Mouse (Mus musculus): ENCODE results near the gene Grm3. TPM values are rescaled to one million over a fixed set of nuclear protein-coding genes. Genes with fewer than 3 reads are reported as not detected.

The Grm3 gene
- polyA plus RNA-seq, 1 experiment: not detected

DNA sequence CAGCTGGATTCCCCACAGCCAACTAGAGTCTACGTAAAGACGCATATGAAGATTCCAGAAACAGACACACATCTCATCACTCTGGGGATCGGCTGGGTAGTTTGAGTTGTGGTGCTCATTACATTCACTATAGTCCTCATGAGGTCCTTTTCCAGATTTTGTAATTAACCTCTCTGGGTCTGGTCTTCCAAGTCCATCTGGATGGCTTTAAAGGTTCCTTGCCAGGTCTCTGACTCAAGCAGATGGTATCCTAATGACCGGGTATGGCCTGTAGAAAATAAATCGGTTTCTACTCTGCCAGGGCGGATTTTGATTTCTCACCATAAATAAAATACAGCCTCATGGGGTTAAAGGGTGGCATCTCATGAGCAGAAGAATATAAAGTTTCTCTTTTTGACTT lies 276.0 kb downstream of the Grm3 start:
- Histone ChIP-seq H3K36me3 (ENCODE audit: control insufficient read depth, insufficient read depth) (no peaks in the 10 kb centered on the region), H3K27me3 (ENCODE audit: control insufficient read depth, insufficient read depth, insufficient read length) (no peaks in the 10 kb centered on the region), H3ac (ENCODE audit: control insufficient read depth, insufficient read length, low read depth) (no peak overlapping the region), H3K79me3 (ENCODE audit: low read depth) (no peaks in the 10 kb centered on the region), H3K79me2 (ENCODE audit: control insufficient read depth, insufficient read depth) (no peaks in the 10 kb centered on the region), H3K4me3 (ENCODE audit: insufficient read depth, poor library complexity, severe bottlenecking) (no peak overlapping the region)
- TF ChIP-seq CEBPB (IDR thresholded peaks at IDR 0.05; ENCODE audit: low read depth) (no peak), MAX (IDR thresholded peaks at IDR 0.05) (no peak), MYOD1 (IDR thresholded peaks at IDR 0.05; ENCODE audit: control insufficient read depth, insufficient read length, low read depth) (no peak), FOSL1 (IDR thresholded peaks at IDR 0.05; ENCODE audit: insufficient read depth, low read length, poor library complexity, severe bottlenecking) (no peak), CTCF (IDR thresholded peaks at IDR 0.05; ENCODE audit: control insufficient read depth, insufficient read depth, insufficient read length) (no peak), USF1 (IDR thresholded peaks at IDR 0.05; ENCODE audit: low read depth) (no peak), MYOG (IDR thresholded peaks at IDR 0.05; ENCODE audit: control insufficient read depth, extremely low read depth, insufficient read length) (no peak)

DNA sequence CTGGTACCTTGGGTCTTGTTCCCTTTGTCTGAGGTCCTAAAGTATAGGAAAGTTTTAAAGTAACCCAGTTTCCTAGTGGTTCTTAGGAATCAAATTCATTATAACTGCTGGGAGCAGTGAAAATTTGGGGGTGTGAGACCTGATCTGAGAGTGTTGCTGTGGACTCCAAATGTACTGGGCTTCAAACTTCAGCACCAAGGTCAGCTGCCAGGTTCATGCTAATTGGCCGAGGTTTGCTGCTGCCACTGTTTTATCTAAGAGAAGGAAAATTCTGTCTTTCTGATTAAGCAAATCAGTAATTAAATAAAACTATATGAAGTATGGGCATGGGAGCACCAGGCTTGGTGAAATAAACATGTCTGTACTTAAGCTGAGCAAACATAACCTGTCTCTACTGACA lies 278.8 kb downstream of the Grm3 start:
- H3K27me3 ChIP-seq (ENCODE audit: control insufficient read depth, insufficient read depth, insufficient read length): no peaks in the 10 kb centered on the region
- H3K79me2 ChIP-seq (ENCODE audit: control insufficient read depth, insufficient read depth): no peaks in the 10 kb centered on the region
- TF ChIP-seq CEBPB (IDR thresholded peaks at IDR 0.05; ENCODE audit: low read depth): no peak
- TF ChIP-seq CTCF (IDR thresholded peaks at IDR 0.05; ENCODE audit: control insufficient read depth, insufficient read depth, insufficient read length): no peak
- TF ChIP-seq USF1 (IDR thresholded peaks at IDR 0.05; ENCODE audit: low read depth): no peak
- TF ChIP-seq FOSL1 (IDR thresholded peaks at IDR 0.05; ENCODE audit: insufficient read depth, low read length, poor library complexity, severe bottlenecking): no peak
- no peak for TF ChIP-seq MYOG (IDR thresholded peaks at IDR 0.05; ENCODE audit: control insufficient read depth, extremely low read depth, insufficient read length)
- no peak overlapping the region for H3ac ChIP-seq (ENCODE audit: control insufficient read depth, insufficient read length, low read depth)
- H3K4me3 ChIP-seq (ENCODE audit: insufficient read depth, poor library complexity, severe bottlenecking): no peak overlapping the region
- no peaks in the 10 kb centered on the region for H3K79me3 ChIP-seq (ENCODE audit: low read depth)
- no peaks in the 10 kb centered on the region for H3K36me3 ChIP-seq (ENCODE audit: control insufficient read depth, insufficient read depth)
